Mouse (Mus musculus) embryo, embryonic 9.5 days (tissue): ENCODE results near the gene Fbxo11.
"Not testable (repeated sequence)": the region's sequence is repeated elsewhere in the genome, so short reads cannot be mapped to it uniquely, and the experiment has no call there.

Source experiments
- DNase-seq: peaks from one replicate; pipeline ENCODE4 v3.0.0-alpha.2; 2017; ENCODE audit errors: extremely low spot score

The Fbxo11 gene

DNA sequence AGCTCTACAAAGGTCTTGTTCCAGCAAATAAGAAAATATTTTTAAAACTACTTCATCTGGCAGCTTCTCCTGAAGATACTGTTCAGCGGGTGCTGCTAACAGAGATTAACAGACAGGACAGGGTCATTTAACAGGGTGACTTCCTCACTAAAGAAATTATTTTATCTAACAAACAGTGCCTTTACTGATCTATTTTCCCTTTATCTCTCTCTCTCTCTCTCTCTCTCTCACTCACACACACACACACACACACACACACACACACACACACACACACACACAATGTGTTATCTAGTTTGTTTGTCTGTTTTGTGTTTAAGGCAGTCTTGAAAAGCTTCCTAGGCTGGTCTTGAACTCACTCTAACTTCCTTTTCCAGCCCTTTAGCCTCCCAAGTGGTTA is 50.6 kb downstream of the Fbxo11 start:
- DNase-seq, result no peak

DNA sequence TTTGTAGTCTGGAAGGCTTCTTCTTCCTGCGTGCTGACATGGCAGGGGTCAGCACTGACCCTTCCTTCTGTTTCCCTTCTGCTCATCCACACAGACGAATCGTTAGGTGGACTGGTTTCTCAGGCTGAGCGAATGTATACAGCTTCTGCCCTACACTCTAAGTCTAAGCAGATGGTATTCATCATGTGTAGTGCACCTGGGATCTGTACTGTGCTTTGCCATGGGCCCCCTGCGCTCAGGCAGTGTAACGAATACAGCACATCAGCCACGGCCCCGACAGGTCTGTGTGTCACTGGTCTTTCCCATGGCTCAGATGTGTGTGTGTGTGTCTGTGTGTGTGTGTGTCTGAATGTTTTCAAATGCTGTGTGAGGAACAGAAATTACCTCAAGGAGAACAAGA is 58.1 kb downstream of the Fbxo11 start:
- DNase-seq, result no peak

DNA sequence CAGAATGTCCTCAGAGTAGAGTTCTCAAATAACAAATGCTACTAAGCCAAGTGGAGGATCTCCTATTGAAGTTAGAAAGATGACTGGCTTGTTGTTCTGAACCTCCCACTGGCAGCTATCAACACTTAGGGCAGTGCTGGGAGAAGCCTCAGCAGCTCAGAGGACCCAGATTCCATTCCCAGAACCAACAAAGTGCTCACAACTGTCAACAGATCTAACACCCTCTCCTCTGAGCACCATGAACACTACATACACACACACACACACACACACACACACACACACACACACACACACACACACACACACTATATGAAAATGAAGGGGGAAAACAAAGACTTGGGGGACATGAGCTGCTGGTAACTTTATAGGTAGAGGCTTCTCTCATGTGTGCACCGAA is 60.2 kb downstream of the Fbxo11 start:
- DNase-seq, result no peak

DNA sequence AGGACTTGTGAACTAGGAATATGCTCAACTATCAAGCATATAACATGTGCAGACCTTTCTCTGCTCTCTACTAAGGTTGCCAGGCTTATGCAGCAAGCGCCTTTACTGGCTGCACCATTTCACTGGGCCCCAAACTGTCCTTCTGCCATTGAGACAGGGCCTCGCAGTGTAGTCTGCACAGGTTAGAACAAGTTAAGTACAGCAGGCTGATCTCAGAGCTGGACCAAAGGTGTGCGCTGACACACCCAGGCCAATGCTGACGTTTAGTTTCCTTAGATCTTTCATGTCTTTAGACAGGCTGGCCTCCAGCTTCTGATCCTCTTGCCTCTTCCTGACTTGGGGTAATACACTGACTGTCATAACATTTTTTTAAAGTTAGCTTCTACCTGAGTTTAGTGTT is 67.3 kb downstream of the Fbxo11 start:
- no peak for DNase-seq

DNA sequence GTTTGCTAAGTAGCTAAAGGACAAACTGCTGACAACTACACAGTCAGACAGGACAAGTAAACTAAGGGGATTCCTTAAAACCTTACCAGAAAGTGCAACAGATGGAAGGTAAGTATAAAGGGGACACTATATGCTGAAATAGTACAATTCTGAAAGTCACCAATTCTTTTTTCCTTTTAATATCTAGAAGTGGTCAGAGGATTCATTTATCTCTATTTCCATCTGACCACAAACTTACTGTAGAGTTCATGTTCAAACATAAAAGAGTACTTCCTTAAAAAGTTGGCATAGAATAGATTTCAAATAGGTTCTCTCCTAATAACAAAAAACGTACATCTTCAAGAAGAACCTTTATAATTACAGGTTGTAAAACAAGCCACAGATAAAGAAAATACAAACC is 71.8 kb downstream of the Fbxo11 start:
- DNase-seq, result no peak

DNA sequence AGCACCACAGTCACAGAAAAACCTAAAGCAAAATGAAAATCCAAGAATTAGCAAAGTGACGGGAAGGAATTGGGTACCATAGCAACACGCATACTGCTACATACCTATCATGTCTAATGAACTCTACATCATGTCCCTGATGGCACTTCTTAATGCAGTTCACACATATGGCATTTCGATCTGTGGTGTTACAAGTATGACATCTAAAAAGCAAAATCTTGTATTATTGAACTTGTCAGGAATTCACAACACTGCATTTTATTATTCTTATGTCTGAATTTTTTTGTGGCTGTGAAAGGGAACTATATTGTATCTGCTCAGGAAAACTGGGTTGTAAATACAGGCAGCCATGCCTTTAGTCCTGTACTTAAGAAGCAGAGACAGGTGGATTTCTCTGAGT is 72.9 kb downstream of the Fbxo11 start:
- no peak for DNase-seq

DNA sequence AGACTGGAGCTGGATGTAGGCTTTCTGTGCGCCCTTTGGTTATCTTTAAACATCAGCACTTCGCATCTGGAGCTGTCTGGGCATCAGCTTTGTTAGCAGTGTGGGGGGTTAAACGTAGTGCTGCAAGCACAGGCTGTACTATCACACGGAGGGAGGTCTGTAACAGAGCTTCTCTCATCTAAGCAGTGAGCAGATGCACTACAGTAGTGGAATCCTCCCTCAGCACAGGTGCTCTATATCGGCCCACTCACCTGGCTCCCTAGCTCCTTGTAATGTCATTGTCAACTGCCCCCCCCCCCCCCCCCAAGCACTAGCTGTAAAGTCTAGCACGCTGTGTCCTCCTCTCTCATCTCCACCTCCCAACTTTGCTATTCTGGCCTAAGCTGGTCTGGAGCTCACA is 77.6 kb downstream of the Fbxo11 start:
- DNase-seq, result no peak

DNA sequence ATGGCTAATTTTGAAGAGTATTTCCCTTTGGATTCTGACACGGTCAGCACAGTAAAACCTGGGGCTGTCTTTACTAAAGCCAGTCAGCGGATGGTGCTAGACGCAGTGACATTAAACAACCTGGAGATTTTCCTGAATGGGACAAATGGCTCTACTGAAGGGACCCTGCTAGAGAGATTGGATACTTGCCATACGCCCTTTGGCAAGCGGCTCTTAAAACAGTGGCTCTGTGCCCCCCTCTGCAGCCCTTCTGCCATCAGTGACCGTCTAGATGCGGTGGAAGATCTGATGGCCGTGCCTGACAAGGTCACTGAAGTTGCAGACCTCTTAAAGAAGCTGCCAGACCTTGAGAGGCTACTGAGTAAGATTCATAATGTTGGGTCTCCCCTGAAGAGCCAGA is 79.2 kb downstream of the Fbxo11 start:
- DNase-seq, result no peak

DNA sequence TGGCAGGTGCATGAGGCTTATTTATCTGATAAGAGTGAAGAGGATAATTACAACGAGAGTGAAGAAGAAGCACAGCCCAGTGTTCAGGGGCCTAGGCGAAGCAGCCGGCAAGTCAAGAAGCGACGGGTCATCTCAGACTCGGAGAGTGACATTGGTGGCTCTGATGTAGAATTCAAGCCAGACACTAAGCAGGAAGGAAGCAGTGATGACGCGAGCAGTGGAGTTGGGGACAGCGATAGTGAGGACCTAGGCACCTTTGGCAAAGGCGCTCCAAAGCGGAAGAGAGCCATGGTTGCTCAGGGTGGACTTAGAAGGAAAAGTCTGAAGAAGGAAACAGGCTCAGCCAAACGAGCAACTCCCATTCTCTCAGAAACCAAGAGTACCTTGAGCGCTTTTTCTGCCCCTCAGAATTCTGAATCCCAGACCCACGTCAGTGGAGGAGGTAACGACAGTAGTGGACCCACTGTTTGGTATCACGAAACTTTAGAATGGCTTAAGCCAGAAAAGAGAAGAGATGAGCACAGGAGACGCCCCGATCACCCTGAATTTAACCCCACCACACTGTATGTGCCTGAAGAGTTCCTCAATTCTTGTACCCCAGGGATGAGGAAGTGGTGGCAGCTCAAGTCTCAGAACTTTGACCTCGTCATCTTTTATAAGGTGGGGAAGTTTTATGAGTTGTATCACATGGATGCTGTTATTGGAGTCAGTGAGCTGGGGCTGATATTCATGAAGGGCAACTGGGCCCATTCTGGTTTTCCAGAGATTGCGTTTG is 80.5 kb downstream of the Fbxo11 start:
- DNase-seq, result no peak

DNA sequence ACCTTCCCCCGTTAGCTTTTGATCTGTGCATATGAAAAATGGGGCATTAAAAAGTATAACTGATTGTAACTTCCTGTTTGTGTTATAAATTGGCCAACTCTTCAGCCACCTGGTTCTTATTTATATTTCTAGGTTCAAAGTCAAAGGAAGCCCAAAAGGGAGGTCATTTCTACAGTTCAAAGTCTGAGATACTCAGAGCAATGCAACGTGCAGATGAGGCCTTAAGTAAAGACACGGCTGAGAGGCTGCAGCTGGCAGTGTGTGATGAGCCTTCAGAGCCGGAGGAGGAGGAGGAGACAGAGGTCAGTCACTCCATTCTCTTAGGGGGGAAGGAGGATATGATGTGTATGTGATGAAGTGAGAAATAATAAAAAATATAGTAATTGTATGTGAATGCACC is 81.8 kb downstream of the Fbxo11 start:
- no peak for DNase-seq

DNA sequence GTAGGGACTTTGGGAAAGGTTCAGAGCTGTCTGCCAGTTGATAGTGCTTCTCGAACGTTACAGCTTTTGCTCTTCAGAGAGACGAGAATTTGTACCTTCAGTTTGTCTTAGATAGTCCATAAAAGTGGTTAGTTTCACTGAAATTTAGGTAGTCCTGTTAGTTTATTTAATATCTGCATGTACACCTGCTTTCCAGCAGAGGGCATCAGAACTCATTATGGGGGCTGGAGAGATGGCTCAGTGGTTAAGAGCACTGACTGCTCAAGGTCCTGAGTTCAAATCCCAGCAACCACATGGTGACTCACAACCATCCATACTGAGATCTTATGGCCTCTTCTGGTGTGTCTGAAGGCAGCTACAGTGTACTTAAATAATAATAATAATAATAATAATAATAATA is 83.0 kb downstream of the Fbxo11 start:
- no peak for DNase-seq

DNA sequence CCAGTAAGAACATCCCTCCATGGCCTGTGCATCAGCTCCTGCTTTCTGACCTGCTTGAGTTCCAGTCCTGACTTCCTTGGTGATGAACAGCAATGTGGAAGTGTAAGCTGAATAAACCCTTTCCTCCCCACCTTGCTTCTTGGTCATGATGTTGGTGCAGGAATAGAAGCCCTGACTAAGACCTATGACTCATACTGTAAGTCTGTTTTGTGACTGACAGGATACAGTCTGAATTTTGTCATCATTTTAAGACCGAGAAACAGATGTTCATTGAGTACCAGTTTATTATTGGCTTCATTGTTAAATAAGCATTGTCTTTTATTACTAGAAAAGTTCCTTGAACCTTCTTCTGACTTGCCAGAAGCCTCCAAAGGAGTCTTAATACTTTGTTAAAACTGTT is 85.4 kb downstream of the Fbxo11 start:
- DNase-seq, result not testable (repeated sequence)

DNA sequence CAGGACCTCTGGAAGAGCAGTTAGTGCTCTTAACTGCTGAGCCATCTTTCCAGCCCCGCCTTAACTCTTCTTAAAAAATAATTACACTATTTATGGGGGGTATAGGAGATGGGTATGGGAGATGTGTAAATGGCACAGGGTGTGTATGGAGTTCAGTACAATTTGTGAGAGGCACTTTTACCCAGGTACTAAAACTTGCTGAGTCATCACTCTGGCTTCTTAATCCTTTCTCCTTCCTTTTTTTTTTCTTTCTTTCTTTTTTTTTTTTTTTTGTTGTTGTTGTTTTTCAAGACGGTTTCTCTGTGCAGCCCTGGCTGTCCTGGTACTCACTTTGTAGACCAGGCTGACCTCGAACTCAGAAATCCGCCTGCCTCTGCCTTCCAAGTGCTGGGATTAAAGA is 88.2 kb downstream of the Fbxo11 start:
- not testable (repeated sequence) for DNase-seq

DNA sequence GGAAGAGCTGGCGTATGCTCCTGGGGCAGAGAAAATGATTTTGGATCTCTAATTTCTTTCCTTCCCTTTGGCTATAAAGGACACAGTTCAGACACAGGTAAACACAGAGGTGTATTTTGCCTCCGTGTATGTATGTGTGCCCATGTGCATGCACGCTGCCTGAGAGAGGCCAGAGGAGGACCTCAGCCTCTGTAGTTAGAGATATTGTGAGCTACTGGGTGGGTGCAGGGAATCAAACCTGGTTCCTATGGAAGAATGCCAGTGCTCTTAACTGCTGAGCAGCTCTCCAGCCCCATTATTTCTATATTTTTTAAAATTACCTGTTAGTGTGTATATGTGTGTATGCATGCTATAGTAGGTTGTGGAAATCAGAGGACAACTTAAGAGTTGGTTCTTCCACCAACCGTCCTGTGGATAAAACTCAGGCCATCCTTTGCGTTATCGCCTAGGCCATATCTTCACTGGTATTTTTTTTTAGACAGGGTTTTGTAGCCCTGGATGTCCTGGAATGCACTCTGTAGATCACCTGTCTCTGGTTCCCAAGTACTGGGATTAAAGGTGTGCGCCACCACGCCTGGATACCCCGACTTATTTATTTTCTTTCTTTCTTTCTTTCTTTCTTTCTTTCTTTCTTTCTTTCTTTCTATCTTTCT is 88.8 kb downstream of the Fbxo11 start:
- no peak for DNase-seq

DNA sequence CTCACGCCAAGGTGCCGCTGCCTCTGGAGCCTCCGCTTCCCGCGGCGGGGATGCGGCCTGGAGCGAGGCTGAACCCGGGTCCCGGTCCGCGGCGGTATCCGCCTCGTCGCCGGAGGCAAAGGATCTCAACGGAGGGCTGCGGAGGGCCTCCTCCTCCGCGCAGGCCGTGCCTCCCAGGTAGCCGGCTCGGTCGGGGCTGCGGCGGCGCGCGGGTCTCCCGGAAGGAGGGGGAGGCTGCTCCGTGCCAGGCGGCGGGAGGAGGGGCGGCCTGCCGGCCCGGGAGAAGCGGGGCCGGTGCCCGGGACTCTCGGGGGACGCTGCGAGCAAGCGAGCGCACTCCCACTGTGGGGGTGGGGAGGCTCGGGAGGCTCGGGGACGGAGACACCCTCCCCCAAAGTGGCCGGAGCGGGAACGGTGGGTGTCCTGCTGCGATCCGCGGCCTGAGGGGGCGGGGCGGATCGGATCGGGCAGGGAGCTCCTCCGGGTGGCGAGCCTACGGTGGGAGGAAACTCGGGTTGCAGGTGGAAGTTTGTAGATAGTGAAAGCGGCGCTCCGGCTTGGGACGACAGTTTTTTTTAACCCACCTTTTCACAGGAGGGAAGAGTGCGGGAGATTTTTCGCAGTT is 89.8 kb downstream of the Fbxo11 start:
- DNase-seq, result no peak

DNA sequence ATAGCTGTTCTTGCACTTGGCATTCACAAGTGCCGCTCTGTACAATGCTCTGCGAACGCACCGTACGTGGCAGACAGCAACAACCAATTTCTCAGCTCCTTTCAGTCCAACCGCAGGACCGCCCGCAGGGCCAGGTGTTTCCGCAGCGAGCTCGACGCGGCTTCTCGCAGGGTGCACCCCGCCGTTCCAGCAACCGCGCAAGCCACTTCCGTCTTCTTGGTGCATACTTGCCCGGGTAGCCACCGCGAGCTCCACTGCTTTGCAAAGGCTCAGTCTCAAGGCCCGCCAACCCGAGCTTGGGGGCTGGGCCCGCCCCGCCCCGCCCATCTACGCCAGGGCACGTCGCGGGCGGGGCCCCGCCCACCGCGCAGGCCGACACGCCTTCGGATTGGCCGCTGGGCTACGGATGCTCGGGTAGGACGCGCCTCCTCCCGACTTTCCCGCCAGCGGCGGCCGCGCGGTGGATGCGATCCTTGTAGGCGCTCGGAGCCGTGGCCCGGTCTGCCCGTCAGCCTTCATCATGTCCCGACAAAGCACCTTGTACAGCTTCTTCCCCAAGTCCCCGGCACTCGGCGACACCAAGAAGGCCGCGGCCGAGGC is 90.4 kb downstream of the Fbxo11 start, which contains the start of gene Msh6:
Gene Msh6 (plus strand): TSS at position 434 of the 600 bp plus-strand sequence.
- DNase-seq, result peak; percentile 92

DNA sequence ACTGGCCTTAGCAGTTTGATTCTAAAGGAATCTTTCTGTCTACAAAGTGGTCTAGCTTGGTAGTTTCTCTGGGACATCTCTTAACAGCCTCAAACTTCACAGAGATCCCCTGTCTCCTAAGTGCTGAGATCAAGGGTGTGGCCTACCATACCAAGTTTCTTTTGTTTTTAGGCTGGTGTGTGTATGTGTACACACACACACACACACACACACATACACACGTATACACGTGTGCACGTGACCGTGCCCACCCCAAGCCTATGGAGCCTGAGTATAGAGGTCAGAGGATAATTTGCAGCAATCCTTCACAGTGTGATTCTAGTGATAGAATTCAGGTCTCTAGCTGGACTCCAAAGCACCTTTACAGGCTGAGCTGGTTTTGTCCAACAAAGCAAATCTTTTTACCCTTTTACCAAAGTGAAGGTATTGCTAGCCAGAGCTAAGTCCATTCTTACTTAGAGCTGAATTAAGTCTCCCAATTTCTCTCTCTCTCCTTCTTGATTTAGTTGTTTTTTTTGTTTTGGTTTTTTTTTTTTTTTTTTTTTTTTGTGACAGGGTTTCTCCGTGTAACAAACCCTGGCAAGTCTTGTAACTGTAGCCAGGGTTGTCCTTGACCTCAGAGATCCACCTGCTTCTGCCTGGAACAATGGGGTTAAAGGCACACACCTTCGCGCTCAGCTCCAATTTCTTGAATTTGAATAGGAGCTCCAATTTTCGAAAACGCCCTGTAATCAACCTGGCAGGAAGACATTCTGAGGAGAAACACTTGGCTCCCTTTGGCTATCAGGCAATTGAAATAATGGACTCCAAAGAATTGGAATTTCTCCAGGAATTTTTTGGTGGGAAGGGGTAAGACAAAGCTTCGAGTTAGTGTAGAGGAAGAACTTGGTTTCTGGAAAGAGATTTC is 91.6 kb downstream of the Fbxo11 start:
- DNase-seq, result no peak

DNA sequence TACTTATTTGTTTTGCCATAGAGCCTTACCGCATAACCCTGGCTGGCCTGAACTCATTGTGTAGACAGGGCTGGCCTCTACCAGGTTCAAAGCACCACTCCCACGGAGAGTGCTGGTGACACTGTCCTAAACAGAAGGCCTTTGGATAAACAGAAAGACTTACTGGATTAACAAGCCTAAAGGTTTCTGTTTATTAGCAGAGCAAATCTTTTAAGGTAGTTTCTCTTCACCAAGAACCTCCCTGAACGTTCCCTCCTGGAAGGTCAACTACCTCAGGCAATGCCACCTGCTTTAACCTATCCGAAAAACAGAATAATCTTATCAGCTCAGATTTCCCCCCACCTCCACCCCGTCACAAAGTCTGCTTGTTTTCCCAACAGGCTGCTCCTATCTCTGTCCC is 92.2 kb downstream of the Fbxo11 start:
- no peak for DNase-seq

DNA sequence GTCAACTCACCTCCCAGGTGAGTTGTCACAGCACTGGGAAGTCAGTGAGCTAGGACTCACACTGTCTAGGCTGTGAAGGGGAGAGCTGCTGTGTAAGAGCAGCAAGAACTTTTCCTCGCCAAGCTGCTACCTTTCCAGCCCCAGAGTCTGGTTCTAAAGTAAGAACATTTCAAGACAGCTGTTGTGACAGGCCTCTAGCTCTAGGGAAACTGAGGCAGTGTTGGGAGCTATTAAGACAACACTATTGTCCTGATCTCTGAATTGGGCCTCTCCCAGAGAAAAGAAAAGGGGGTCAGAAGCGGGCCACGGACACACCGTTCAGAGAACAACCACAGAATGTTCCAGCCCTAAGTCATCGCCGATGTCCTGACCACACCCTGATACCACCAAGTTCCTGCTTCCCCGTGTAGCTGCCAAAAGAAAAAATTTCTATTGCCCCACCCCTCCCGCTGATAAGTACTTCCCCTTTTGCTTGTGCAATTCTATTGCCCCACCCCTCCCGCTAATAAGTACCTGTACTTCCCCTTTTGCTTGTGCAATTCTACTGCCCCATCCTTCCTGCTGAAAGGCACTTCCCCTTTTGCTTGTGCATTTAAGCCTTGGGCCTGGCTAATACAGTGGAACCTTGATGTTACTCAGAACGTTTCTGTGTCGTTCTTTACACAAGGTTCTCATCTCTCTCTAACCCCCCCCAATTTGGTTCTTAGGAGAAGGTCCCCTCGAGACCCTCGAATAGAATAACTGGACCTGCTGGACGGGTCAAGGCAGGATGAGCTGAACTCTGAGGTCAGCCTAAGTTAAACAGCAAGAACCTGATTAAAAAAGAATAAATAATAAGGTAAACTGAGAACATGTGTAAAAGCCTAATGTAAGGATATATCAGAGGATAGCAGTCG is 93.1 kb downstream of the Fbxo11 start:
- not testable (repeated sequence) for DNase-seq

DNA sequence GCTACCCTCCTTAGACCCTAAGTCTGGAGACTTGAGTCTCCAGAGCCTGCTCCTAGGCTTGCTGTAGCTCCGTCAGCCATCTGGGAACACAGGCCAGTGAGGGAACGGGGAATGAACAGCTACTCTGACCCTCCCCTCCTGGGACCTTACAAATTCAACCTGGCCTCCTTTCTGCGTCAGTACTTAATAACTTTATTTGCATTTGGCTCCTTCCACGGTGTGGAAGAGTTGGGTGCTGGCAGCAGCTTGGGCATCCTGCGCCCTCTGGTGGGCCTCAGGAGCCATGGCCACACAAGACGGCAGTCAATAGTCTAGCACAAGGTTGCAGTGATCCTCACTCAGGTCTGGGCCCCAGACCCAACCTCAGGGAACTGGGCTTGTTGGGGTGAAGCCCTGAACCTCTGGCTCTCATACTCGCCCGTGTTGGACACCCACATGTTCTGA is 96.6 kb downstream of the Fbxo11 start:
- not testable (repeated sequence) for DNase-seq
